Mouse (Mus musculus) cerebellum, postnatal 25 days (tissue): ENCODE data around the gene Tdp2.
"Not testable (repeated sequence)": the region's sequence is repeated elsewhere in the genome, so short reads cannot be mapped to it uniquely, and the experiment has no call there.

Experiments used
- DNase-seq, 2 experiments: peaks; one replicate each; pipeline ENCODE4 v3.0.0; 2021; ENCODE audit warnings: mixed read lengths in 2 of 2

Tdp2 gene

DNA sequence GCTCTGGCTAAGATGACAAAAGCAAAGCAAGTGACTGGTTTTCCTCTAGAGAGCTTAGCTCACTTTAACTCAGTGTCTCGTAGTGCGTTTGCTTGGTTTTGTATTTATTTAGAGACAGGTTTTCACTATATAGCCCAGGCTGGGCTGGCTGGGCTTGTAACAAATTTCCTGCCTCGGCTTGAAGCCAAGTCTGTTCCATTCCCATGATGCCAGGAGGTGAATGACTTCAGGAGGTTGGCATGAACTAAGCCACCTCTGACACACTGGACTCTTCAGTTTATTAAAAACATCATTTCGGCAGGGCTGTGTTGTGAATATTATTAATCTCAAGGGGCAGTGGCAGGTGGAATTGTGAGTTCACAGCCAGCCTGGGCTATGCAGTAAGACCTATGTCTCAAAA, 5.9 kb upstream of the Tdp2 start:
- DNase-seq = peak; percentile 42 to 62

DNA sequence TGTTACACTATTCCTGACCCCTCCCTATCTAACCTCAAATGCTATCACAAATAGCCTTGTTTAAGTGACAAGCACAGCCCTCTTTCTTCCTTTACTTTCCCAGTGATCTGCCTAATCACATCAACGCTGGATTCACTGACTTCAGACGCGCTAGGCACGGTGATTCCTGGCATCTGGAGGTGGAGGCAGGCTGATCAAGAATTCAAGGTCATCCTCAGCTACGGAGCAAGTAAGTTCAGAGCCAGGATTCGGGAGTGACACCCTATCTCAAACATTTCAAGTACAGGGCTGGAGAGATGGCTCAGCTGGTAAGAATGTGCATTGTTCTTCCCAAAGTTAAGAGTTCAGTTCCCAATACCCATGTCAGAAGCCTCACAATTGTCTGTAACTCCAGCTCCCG, 5.4 kb upstream of the Tdp2 start:
- DNase-seq = no peak

DNA sequence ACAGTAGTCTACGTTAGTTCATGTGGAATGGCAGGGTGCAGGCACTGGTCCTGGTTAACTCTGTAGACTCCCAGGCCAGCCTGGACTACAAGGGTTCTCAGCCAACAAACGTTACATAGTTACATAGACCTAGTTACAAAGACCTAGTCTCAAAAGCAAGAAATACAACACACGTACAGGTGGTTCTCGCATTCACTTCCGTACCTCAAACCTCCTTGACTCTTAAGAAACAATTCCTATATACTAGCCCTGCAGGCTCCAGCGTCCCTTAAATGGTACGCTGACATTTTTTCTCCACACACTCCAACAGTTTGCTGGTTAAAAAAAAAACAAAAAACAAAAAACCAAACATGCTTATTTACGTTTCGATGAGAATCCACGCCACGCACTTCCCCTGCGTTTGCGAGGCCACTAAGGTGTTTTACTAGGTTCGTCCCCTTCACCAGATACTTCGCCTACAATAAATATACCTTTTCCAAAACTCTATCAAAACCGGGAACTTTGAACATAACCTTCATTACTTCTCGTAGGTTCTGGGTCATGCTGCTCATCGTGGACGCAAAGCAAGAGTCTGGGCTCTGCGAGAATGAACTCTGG, 625 bp upstream of the Tdp2 start:
- peak in 1 of 2 experiments; percentile 25 for DNase-seq

DNA sequence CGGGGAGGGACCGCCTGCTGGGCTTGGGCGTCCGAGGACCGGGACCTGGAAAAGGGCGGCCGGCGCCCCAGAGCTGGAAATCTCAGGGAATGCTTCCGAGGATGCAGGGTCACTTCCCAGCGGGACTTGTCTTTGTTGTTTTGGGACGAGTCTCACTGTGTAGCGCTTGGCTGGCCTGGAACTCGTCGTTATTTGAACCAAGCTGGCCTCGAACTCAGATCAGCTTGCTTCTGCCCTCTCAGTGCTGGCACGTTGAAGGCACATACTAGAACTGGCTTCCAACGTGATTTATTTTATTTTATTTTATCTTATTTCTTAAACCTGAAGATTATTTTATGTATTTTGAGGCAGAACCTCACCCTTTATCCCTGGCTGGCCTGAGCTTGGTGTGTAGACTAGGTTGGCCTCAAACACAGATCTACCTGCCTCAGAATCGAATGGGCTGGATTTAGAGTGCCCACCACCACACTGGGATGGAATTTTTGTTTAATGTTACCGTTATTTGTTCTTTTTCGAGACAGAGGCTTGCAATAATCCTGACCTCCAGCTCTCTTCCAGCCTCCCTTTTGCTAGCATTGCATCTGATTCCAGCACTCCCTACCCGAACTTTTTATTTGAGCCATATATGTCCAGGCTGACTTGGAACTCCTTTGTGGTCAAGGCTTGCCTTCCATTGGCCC, 792 bp downstream of the Tdp2 start:
- DNase-seq = no peak

DNA sequence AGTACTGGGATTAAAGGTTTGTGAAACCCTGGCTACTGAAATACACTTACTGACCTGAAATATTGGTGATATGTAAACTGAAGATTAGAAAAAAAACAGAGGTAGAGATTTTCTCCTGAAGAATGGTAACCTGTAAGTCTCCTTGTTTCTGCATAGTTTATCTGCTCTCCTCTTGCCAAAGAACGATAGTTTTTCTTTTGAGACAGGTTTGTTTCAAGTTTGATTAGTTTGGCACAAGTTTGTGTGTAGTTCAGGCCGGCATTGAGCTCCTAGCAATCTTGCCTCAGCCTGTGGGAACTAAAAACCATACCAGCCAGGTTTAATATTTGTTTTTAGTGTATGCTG, 1.3 kb downstream of the Tdp2 start:
- no peak for DNase-seq

DNA sequence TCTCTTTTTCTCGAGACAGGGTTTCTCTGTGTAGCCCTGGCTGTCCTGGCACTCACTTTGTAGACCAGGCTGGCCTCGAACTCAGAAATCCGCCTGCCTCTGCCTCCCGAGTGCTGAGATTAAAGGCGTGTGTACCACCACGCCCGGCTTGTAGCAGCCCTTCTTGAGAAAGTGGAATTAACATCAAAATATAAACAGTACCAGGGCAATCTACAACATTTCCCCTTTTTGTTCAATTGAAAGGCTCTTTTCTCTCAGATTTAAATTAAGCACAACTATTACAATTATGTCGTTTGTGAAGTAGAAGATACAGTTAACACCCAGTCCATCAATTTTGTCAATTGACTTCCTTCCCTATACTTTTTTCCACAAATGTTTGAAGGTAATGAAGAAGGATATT, 6.3 kb downstream of the Tdp2 start:
- not testable (repeated sequence) for DNase-seq

DNA sequence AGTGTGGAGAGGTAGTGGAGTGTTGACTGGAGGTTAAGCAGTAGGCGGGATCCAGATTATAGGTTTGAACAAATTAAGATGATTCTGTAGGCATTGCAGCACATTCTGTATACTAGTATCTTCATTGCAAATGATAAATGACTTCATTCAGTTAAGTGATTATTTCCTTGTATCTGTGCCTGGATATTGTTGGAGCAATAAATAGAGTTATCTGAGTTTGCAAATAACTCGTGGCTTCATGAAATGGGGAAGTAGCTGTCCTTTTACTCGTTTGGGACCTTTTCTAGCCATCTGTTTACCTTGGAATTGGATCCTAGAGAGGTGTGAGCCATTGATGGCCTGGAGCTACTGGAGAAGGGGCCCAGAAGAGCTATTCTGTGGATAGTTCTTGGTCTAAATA, 8.4 kb downstream of the Tdp2 start:
- no peak for DNase-seq

DNA sequence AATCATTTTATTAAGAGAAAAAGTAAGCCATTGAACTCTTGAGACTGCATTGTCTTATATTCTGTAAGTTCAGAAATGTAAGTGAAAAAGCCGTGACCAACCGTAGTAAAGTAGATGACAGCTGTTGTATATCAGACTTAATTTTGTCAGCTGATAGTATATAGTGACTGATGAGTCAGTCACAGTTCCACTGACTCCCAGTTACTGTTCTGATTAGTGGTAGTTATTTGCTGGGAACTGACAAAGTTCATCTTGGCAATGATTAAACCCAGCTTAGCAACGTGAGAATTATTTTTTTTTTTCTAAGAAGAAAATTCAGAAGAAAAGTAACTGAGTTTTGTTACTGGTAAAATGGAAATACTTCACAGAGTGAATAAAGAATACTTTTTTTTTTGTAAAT, 10.2 kb downstream of the Tdp2 start:
- no peak for DNase-seq

DNA sequence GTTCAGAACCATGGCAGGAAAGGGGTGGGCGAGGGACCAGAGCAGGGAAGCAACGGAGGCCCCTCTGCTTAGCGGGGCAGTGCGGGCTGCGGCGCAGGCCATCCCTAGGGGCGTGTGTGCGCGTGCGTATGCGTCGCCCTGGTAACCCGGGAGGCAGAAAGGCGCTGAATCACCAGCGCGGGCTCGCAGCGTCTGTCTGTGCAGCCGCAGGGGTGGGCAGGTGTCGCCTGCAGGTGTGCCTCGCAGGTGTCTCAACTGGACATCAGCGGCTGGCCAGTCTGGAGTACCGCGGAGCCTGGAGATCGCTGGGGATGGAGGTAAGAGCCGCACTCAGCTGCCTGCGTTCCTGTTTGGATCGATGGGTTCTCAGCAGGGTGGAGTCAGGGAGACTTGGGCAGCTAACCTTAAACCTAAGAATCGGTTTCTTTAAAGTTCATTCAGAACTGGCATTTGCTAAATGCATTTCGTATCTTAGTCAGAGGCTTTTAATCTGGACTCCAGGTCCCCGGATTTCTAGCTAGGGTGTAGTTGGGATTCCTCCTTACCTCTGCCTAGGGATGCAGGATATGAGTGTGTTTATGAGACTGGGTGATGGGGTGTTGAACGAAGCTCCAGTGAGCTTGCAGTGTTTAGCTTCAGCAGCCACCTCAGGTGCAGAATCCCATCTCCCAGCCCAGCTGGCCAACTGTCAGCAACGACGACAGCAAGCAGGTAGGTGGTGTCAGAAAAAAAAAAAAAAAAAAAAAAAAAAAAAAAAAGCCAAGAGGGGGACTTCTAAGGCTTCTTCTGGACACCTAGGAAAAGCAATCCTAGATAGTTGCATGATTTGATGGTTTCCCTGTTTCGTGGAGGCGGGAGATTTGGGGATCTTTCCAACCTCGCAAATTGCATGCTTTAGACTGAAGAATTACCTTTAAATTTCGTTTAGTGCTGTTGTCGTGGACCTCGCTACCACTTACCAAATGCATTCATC, 13.8 kb downstream of the Tdp2 start, which contains the start of gene D130043K22Rik:
Gene D130043K22Rik (plus strand): TSS at position 153 of the 973 bp plus-strand sequence.
- peak; percentile 69 to 79 for DNase-seq

DNA sequence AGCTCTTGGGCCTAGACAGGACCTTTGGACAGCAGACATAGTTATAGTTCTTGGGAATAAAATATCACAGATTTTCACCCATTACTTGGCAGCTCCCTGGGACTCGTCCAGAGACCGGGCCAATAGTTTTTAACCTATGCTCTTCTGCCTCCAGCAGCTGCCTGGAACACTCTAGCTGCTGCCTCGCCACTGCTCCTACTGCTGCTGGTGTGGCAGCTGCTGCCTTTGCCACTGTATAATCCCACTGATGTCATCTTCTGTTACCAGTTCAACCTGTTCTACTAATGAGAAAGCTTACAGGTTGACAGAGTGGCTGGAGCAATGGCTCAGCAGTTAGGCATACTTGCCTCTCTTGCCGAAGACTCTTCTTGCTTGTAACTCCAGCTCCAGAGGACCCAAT, 17.8 kb downstream of the Tdp2 start:
- no peak for DNase-seq

DNA sequence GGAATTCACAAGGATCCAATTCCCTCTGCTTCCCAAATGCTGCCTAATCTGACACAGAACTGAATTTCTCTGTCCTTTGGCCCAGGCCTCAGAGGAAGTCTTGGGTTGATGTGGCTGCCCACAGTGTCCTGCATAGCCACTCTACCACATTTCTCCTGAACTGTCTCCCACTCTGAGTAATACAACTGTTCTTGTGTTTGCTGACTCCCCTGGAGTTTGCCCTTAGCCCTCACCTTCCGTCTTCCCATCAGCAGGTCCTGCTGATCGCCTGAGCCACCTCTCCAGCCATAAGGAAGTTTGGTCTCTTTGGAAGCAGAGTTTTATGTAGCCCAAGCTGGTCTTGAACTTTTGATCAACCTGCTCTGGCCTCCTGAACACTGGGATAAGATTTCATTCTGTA, 20.5 kb downstream of the Tdp2 start:
- no peak for DNase-seq

DNA sequence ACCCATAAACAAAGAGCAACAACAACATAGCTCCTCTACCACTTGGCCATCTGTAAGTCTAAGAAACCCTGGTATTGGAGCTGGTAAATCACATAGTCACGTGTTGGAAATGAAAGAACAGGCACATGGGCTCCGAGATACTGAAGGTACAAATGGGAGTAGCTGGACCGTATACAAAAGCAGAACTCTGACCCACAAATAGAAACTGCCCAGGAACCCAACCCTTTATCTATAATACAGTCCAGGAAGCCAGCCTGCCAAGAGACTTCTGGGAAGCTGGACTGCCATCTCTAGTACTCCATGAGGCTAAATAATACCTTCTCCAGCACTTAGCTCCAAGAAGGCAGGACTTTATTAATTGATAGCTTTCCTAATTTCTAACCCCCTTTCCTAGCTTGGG, 21.1 kb downstream of the Tdp2 start:
- DNase-seq = no peak

DNA sequence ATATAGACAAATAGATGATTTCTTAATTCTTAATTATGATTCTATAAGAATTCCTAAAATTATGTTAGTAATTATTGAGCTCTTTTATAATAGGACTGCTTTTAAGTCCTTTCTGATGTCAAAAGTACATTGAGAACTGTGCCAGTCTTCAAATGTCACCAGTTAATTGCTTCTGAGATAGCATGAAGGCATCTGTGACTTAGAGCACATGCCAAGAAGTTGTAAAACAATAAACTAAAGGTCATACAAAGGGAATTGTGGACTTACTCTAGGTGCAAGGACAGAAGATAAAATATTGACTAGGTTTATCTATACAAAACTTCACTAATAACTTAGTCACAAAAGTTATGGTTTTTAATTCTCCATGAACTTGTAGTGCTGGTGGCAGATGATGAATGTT, 27.6 kb downstream of the Tdp2 start:
- no peak for DNase-seq

DNA sequence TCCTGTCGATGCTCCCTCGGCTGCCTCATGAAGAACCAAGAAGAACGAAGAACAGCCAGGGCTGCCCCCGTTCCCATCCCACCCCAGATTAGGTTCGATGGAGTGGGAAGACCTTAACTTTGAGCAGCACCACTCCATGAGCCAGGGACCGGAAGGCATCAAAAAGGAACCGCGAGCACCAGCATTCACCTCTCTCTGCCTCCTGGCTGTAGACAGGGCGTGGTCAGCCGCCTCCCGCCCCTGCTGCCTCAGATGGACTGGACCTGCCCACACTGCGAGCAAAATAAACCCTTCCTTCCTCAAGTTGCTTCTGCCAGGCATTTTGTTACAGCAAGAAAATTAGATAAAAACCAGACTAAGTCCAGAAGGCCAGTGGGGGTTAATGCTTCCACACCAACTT, 29.6 kb downstream of the Tdp2 start:
- no peak for DNase-seq

DNA sequence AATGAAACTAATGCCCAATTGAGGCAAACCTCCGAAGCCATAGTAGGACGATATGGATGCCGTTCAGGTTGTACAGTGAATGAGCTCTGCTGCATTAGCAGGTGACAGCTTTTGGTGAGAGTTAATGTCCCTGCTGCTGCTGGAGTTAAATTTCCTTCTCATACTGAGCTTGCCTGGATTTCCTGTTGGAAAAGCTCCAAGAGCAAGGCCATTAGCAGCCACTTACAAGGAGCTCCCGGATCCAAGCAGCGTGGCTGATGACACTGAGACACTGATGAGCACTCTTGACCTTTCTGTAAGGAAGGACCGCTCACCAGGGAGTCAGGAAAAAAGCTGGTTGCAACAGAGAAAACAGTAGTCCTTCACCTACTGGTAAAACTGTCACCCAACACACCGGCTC, 30.5 kb downstream of the Tdp2 start:
- DNase-seq = no peak

DNA sequence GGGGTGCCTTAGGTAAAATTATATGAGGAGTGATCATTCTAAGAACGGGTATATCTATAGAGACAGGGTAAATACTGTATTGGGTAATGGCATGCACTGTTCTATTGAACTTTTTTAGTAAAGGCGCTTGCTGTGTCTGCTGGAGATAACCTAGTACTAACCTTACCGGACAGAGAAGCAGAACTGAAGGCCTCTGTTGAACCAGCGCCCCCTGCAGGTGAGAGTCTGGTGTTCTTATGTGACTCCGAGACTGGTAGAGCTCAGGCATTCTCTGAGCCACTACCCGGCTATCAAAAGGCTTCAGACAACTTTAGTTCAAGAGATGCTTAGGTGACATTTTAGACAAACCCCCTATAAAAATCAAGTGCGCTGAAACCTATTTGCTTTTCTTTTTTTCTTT, 31.0 kb downstream of the Tdp2 start:
- DNase-seq = peak; percentile 54 to 77

DNA sequence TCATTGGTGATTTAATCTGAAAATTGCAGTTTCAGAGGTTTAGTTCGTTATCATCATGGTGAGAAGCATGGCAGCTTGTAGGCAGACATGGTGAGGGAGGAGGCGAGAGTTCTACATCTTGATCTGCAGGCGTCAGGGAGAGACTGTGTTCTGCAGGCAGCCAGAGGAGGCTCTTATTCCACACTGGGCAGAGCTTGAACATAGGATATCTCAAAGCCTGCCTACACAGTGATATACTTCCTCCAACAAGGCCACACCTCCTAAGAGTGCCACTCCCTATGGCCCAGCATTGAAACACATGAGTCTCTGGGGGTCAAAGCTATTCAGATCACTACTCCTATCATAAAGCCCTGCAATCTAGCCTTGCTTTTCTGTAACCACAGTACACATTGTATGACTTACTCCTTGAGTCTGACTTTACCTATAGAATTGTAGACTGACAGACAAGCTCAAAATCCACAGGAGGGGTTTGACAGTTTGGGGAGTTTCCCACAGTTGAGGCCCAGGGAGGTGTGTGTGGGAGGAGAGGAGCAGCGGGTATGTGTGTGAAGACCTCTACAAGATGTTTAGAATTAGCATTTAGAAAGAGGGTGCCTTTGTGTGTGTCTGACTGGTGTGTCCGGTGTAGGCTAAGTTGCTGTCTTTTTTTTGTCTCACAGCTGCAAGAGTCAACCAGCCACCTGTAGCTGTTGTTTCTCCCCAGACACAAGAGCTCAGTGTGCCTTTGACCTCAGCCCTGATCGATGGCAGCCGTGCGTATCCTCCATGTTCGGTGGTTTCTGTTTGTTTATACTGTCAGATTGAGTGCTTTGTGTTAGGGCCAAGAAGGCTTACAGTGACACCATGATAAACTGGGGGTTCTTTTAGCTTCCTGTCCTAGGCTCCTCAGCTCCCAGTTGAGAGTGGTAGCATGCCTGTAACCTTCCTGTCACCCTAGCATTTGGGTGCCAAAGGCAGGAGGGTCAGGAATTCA, 35.2 kb downstream of the Tdp2 start:
- no peak for DNase-seq

DNA sequence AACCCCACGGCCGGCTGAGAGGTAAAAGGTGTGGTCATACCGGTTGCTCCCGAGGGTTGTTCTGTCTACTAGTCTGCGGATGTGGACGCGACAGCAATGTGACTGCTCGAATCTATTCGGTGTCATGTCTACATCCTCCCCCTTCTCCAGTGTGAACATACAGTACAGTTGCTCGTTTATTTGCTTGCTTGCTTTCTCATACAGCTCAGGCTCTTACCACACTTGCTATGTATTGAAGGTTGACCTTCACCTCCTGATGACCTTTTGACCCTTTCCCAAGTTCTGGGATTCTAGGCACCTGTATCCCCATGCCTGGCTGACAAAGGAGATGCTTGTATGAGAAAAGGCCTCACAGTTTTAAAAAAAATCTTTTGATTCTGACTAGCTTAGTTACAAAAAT, 36.3 kb downstream of the Tdp2 start:
- DNase-seq = no peak

DNA sequence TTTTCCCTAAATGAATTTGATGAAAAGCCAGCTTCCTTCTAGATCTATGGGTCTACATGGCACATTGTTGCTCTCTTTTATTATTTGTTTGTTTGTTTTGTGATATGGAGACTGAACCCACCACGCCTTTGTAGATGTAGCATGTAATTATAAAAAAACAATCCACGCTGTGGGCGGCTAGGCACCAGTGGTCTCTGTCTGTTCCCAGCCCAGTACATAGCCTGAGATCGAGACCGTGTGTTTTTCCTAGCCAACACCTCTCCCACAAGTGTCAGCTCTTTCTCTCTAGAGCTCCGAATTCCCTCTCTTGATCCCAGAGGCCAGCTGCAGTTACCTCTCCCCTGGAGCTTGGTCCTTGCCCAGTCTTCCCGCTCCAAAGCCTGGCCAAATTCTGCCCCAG, 36.8 kb downstream of the Tdp2 start:
- DNase-seq = no peak

DNA sequence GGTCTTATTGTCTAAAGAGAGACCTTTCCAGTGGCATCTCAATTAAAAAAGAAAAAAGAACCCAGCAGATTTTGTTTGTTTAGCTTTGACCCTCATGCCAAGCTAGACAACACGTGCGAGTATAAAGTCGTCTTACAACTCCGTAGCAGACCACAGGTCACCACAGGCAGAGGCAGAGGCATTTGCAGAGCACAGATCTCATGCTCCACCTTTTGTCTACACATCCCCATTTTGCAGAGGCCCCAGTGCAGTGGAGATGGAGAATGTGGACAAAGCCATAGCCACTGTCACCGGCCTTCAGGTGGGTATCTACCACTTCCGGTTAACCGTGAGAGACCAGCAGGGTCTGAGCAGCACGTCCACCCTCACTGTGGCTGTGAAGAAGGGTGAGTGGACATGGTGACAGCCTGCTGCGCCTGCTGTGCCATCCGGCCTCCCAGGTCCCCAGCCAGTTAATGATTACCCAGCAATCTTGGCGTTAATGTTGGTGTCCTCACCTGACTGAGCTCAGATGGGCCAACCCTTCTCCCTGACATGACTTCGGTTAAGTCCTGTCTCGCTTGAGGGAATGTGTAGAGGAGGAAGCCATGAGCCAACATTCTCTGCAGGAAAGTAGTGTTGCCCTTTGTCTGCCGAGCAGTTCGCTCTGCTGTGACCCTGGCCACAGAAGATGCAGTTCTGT, 48.0 kb downstream of the Tdp2 start:
- DNase-seq = no peak

DNA sequence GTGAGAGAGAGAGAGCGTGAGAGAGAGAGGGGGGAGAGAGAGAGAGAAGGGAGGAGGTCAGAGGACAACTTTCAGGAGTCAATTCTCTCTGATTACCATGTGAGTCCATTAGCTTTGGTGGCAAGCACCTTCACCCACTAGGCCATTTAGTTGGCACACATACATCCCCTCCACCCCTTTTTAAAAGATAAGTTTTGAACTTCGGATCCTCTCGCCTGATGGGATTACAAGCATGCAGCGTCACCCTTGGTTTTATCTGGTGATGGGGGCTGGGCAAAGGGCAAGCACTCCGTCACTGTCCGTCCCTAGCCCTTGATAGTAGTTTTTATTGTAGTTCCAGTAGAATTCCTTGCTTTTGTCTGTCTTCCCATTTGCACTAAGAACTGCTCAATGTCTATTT, 48.7 kb downstream of the Tdp2 start:
- no peak for DNase-seq

DNA sequence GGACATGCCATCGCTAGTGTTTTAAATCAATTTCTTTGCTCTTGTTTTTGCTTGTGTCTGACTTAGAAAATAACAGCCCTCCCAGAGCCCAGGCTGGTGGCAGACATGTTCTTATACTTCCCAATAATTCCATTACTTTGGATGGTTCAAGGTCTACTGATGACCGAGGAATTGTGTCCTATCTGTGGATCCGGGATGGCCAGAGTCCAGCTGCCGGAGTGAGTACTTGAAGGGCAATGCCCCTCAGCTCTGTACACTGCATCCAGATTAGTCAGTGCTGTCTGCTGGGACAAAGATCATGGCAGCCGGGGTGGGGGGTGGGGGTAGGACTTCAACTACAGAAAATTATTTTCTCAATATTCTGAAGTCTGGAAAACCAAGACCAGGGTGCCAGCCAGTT, 49.2 kb downstream of the Tdp2 start:
- DNase-seq = no peak
